Mouse (Mus musculus) liver (tissue): ENCODE measurements around the gene Ncor1.
A peak's percentile ranks its signal among the peaks of the same experiment; 100 is the strongest.
"Not testable (repeated sequence)": the region's sequence is repeated elsewhere in the genome, so short reads cannot be mapped to it uniquely, and the experiment has no call there.

Experiments used
- DNase-seq: peaks from one replicate; pipeline ENCODE4 v3.0.0-alpha.2; 2020; ENCODE audit warnings: mixed read lengths

Ncor1 gene

GRCm38 (mm10) chr11:62351948-62352347, 106.4 kb downstream of the Ncor1 start:
- DNase-seq = no peak

GRCm38 (mm10) chr11:62343002-62343401, 115.3 kb downstream of the Ncor1 start:
- no peak for DNase-seq

DNA sequence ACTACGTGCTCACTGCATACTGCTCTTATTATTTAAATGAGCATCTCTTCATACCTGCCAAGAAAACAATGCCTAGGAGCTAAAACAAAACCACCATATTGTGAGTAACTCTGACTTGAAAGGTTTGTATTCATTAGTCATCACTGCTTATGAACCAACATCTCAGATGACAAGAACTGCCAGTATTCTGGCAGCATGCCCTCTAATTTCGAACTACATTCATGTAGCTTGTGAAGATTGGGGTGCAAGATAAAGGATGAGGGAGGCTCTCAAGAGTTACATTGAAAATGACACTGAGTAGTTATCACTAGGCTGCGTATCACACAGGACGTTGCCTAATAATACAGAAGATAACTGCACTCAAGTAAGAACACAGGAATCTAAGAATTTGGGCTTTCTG, 126.1 kb downstream of the Ncor1 start:
- DNase-seq = no peak

DNA sequence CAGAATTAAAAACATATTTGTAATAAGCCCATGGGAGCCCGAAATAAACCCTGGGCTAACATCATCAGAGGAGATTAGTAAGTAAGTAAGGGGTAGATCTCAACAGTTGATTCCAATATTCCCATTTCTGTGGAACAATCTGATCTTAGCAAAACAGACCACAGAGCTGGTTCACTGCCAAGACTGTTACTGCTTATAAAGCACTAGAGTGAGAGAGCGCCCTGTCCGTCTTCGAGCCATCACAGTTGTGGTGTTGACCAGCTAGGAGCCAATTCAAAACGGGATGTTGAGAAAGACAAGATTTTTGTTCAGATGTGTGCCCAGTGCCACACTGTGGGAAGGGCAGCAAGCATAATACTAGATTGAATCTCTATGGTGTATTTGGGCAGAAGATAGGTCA, 127.2 kb downstream of the Ncor1 start:
- DNase-seq = no peak

DNA sequence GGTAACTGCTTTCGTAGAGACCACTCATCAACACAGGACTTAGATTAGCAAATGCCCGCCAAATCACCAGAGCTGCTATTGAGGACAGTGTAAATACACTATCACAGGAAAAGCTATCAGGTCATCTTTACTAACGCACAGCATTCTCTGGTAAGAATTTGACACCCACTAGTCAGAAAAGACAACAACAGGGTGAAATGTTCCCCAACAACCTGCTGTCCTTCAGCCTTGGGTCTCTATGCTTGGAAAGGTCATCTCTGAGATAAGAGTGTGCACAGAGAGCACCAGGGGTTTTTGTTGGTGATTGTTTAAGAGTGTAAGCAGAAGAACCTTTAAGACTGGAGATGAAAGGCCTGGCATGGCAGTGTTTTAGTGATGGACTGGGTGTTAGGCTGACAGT, 134.7 kb downstream of the Ncor1 start:
- DNase-seq = no peak

DNA sequence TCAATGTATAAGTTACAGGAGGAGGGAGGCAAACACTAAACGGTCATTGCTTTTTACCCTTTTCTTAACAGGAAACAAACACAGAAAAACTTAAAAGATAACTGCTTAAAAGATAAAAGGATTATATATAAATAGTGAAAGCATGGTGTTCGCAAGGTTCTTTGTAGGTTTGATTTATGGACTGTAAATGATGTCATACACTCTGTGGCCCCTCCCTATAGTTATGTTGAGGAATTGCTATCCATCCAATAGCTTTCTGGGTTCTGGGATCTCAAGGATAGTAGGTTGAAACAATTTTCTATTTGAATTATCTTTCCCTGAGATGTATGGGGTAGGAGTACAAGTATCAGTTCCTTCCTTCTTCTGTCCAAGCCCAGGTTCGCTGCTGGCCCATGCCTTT, 138.2 kb downstream of the Ncor1 start:
- DNase-seq = no peak

GRCm38 (mm10) chr11:62317746-62318145, 140.6 kb downstream of the Ncor1 start:
- no peak for DNase-seq

DNA sequence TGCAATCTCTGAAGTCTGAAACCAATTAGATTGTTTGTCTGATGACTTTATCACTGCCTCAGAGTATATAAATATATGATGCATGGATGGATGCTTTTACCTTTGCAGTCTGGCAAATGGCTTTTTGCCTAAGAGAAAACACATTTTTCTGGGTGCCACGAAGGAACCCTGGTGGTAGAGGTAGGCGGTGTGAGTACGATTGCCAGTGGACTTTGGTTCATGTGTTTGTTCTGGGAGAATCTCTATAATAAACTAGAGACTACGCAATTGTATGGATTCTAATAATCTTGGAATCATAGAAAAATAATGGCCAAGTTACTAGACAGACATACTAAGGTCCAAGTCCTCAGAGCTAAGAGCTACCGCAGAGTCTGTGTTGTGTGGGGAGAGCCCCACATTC, 143.4 kb downstream of the Ncor1 start:
- DNase-seq = no peak

- DNase-seq = no peak
These were observed 149.0 kb downstream of the Ncor1 start for GRCm38 (mm10) chr11:62309296-62309695.

- no peak for DNase-seq
These were observed 152.5 kb downstream of the Ncor1 start for GRCm38 (mm10) chr11:62305866-62306265.

- no peak for DNase-seq
These were observed 159.5 kb downstream of the Ncor1 start for GRCm38 (mm10) chr11:62298883-62299282.

DNA sequence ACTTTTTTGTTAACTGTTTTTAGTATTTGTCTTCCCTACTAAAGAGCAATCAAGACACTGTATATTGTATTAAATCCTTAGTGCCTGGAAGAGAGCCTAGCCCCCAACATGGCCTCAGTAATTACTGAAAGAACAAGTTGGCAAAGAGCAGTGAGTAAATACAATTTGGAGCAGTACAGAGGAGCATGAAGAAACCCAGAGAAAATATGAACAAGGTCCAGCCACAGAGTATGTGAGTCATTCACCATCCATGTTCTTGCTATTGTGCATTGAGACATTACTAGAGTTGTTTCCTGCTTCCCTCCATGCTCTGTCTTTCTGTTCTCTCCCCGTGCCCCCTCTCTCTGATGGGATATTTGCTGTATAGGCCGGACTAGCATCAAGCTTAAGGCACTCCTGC, 164.2 kb downstream of the Ncor1 start:
- no peak for DNase-seq

GRCm38 (mm10) chr11:62287700-62288099, 170.6 kb downstream of the Ncor1 start:
- no peak for DNase-seq

- DNase-seq = no peak
These were observed 173.3 kb downstream of the Ncor1 start for GRCm38 (mm10) chr11:62285020-62285419.

DNA sequence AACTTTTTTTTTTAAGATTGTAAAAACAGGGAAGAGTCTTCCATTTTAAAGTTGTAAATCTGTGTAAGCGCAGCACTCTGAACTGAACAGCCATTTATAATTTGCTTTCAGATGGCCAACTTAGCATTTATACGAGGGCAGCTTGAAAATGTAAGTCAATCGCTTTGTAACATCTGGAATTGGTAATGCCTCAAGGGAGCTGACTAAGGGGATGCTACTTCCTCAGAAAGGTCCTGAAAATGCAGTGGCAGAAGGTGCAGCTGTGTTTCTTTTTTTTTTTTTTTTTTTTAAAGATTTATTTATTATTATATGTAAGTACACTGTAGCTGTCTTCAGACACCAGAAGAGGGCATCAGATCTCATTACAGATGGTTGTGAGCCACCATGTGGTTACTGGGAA, 174.3 kb downstream of the Ncor1 start:
- DNase-seq = not testable (repeated sequence)

DNA sequence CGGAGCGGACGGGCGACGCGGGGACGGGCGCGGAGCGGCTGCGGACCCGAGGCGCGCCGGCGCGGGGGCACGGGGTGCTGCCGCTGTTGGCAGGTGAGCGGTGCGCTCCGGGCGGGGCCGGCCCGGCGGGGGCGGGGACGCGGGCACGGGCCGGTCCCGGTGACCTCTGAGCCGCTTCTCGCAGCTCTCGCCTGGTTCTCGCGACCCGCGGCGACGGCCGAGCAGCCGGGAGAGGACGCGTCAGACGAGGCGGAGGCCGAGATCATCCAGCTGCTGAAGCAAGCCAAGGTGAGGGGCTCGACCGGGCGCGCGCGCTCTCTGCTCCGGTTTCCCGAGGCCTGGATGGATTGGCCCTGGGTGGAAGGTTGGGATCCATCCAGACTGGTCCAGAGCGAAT, 176.7 kb downstream of the Ncor1 start:
- DNase-seq = peak; percentile 82

- peak; percentile 95 for DNase-seq
These were observed 177.4 kb downstream of the Ncor1 start, which contains the start of the genes Zswim7 and Ttc19 for GRCm38 (mm10) chr11:62280675-62281600. Gene Zswim7 (minus strand): TSS chr11:62281375. Gene Ttc19 (plus strand): TSS chr11:62281473.

DNA sequence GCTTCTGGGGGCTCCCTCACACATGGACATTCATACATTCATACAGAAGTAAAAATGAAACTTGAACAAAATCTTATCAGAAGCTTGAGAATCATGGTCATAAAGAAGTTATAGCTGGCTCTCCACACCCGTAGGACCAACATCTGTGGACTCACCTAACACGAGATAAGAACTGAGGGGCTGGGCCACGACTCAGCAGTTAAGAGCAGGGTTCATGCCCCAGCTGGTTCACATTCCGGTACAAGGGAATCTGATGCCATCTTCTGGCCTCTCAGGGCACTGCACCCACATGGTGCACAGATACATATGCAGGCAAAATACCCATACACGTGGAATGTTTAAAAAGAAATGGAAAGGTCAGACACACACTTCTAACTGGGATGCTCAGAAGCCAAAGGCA, 180.3 kb downstream of the Ncor1 start:
- DNase-seq = peak; percentile 87

- no peak for DNase-seq
These were observed 181.3 kb downstream of the Ncor1 start for GRCm38 (mm10) chr11:62277086-62277485.

GRCm38 (mm10) chr11:62270851-62271250, 187.5 kb downstream of the Ncor1 start:
- DNase-seq = no peak

- DNase-seq = no peak
These were observed 189.2 kb downstream of the Ncor1 start for GRCm38 (mm10) chr11:62269097-62269496.

GRCm38 (mm10) chr11:62268381-62268780, 190.0 kb downstream of the Ncor1 start:
- no peak for DNase-seq

DNA sequence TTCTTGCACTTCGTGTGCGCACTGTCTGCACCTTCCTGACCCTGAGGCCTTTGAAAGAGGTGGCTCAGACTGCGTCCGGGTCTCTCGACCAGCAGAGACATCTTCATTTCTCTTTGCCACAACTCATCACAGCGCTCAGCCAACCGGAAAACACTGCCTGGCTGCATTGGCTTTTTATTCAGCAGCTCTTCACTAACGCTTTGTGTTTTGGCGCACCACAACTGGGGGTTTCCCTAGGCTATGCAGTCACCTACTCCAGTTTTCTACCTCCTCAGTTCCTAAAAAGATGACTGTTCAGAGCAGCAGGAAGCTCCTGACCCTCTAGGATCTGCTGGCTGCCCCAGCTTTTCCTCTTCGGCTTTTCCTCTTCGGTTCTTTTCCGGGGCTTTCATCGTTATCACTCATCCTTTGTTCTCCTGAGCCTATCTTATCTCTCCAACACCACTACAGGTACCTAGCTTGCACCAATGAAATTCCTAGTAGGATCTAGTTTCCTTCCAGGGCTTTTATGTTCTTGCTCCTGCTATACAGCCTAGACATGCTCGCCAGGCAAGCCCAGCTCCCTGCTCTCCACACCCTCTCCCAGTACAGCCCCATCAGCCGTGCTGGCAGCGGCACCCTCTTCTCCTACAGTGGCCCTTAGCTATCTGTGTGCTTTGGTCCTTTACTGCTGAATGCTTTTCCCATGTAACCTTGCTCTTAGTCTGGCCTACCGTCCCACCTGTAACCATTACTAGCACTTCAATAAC, 191.7 kb downstream of the Ncor1 start:
- no peak for DNase-seq
